Mouse (Mus musculus) right cerebral cortex, postnatal 4 days (tissue): Measurements from ENCODE around the gene Ppp3r1.

Source experiments
- DNase-seq: peaks from one replicate; pipeline ENCODE4 v3.0.0-alpha.2; 2022

The Ppp3r1 gene

GRCm38 (mm10) chr11:17158858-17159737 is at the start of gene Ppp3r1:
TSS of gene Ppp3r1 (plus strand) at chr11:17159263.
- peak; percentile 97 for DNase-seq

- no peak for DNase-seq
Measured at GRCm38 (mm10) chr11:17112419-17113090, 46.5 kb upstream of the Ppp3r1 start.

GRCm38 (mm10) chr11:17126418-17126817 is 32.6 kb upstream of the Ppp3r1 start:
- DNase-seq, result no peak

- no peak for DNase-seq
Measured at GRCm38 (mm10) chr11:17135638-17136037, 23.4 kb upstream of the Ppp3r1 start.

- DNase-seq, result no peak
Measured at GRCm38 (mm10) chr11:17138306-17139033, 20.6 kb upstream of the Ppp3r1 start.

- DNase-seq, result peak; percentile 53
Measured at GRCm38 (mm10) chr11:17159738-17160241, 727 bp downstream of the Ppp3r1 start.

GRCm38 (mm10) chr11:17160242-17160641 is 1.2 kb downstream of the Ppp3r1 start:
- DNase-seq, result peak; percentile 25

- no peak for DNase-seq
Measured at GRCm38 (mm10) chr11:17163956-17164355, 4.9 kb downstream of the Ppp3r1 start.

GRCm38 (mm10) chr11:17166627-17167026 is 7.6 kb downstream of the Ppp3r1 start:
- no peak for DNase-seq

- DNase-seq, result no peak
Measured at GRCm38 (mm10) chr11:17169262-17169661, 10.2 kb downstream of the Ppp3r1 start.

GRCm38 (mm10) chr11:17170938-17171729 is 12.1 kb downstream of the Ppp3r1 start:
- DNase-seq, result no peak

- DNase-seq, result no peak
Measured at GRCm38 (mm10) chr11:17172300-17172699, 13.2 kb downstream of the Ppp3r1 start.

GRCm38 (mm10) chr11:17176638-17177037 is 17.6 kb downstream of the Ppp3r1 start:
- DNase-seq, result no peak

- DNase-seq, result no peak
Measured at GRCm38 (mm10) chr11:17180753-17181152, 21.7 kb downstream of the Ppp3r1 start.

GRCm38 (mm10) chr11:17181807-17182206 is 22.7 kb downstream of the Ppp3r1 start, which contains the start of gene Wdr92:
TSS of gene Wdr92 (plus strand) at chr11:17182107.
- DNase-seq, result no peak

GRCm38 (mm10) chr11:17183165-17183564 is 24.1 kb downstream of the Ppp3r1 start:
- no peak for DNase-seq

- DNase-seq, result no peak
Measured at GRCm38 (mm10) chr11:17187649-17188048, 28.6 kb downstream of the Ppp3r1 start.

- DNase-seq, result no peak
Measured at GRCm38 (mm10) chr11:17188786-17189185, 29.7 kb downstream of the Ppp3r1 start.

- no peak for DNase-seq
Measured at GRCm38 (mm10) chr11:17192151-17192844, 33.2 kb downstream of the Ppp3r1 start.

- no peak for DNase-seq
Measured at GRCm38 (mm10) chr11:17199170-17199569, 40.1 kb downstream of the Ppp3r1 start.

- no peak for DNase-seq
Measured at GRCm38 (mm10) chr11:17199840-17200501, 40.9 kb downstream of the Ppp3r1 start.
